10 mouse cellular contexts compared by ENCODE assay signal in the genomic region with DNA sequence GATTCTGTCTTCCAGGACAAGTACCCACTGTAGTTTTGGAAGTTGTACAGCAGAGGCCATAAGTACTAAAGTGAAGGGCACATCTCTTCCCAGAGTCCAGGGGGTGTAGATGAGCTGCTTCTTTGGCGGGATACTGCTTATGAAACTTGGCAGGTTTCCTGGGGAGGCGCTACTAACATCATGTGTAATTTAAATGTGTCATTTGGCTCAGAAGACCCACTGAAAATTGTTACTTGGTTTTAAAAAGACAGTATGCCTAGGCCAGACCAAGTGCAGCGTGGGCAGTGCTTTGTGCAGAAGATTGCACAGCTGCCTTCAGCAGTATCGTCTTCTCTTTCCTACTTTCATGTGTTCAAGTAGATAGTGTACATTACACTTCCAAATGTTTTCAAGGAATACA. TPM values are rescaled to one million over a fixed set of nuclear protein-coding genes. Genes with fewer than 3 reads are reported as not detected.
DNase-seq lines count a peak whose midpoint lies in the region; ATAC-seq and TF ChIP-seq lines count a peak whose summit lies in the region.
"Had no signal": no experiment of that assay in that cellular context is flagged by ENCODE, and none has a peak within 500 bp of the region (broad histone marks: within the 10 kb centered on the region; RNA-seq: fewer than 3 reads in every experiment).

No protein-coding gene starts in this region.

- no peak overlapping the region for H3K4me3 ChIP-seq in layer of hippocampus, adult 2 months
- no peak overlapping the region for H3K4me3 ChIP-seq in stomach, embryonic 14.5 days (ENCODE audit: low read depth, low read length)
- H3K4me3 ChIP-seq in liver, postnatal 0 days (ENCODE audit: low read depth, low read length): no peak overlapping the region
- H3K4me3 ChIP-seq: liver, embryonic 13.5 days had no signal

- H3K27ac ChIP-seq in layer of hippocampus, adult 2 months: peak overlapping the region; percentile 75
- peak overlapping the region; percentile 90 for H3K27ac ChIP-seq in stomach, embryonic 14.5 days (ENCODE audit: low read length)
- no peak overlapping the region for H3K27ac ChIP-seq in liver, postnatal 0 days (ENCODE audit: low read depth)
- H3K27ac ChIP-seq: liver, embryonic 13.5 days had no signal

- H3K4me2 ChIP-seq in stomach, embryonic 14.5 days (replicated peaks; ENCODE audit: low read depth, low read length): no peak overlapping the region
- H3K4me2 ChIP-seq in liver, postnatal 0 days (ENCODE audit: low read depth, low read length): no peak overlapping the region
- H3K4me2 ChIP-seq: liver, embryonic 13.5 days had no signal

- peaks cover 12% of the 10 kb centered on the region; the same call in 1 of the 2 replicates for H3K36me3 ChIP-seq in stomach, embryonic 14.5 days (ENCODE audit: control insufficient read depth, insufficient read depth, low read length)
- peaks cover 39% of the 10 kb centered on the region for H3K36me3 ChIP-seq in liver, postnatal 0 days (replicated peaks; ENCODE audit: insufficient read depth, low read length)

- ATAC-seq in stomach, embryonic 14.5 days (ENCODE audit: insufficient number of reproducible peaks, insufficient read depth, low FRiP score, low read depth): no peak
- ATAC-seq in liver, postnatal 0 days: no peak

- no peak overlapping the region for H3K9ac ChIP-seq in stomach, embryonic 14.5 days (replicated peaks; ENCODE audit: low read depth, low read length)
- H3K9ac ChIP-seq in liver, postnatal 0 days (replicated peaks): no peak overlapping the region
- H3K9ac ChIP-seq: liver, embryonic 13.5 days had no signal

- TF ChIP-seq EP300 in liver, postnatal 0 days (IDR thresholded peaks at IDR 0.05; ENCODE audit: low read depth): no peak

- DNase-seq in layer of hippocampus, adult 2 months (ENCODE audit: low spot score in 2 of 2): peak in 1 of 2 experiments; percentile 51
- DNase-seq in layer of hippocampus, adult 9-10 months (ENCODE audit: low spot score): no peak
- peak; percentile 21 for DNase-seq in gastrocnemius, postnatal 25 days
- DNase-seq in layer of hippocampus, adult 9-11 months: peak; percentile 30
- DNase-seq in liver, postnatal 0 days: no peak
- DNase-seq in natural killer cell, adult 2 months (ENCODE audit: low spot score in 2 of 2): no peak
- no peak for DNase-seq in spleen, adult 18-20 months
- DNase-seq: liver, embryonic 13.5 days had no signal

- 0 out of 2 replicates have a peak, but pooled peaks cover 5% of the 10 kb centered on the region for H3K4me1 ChIP-seq in stomach, embryonic 14.5 days (ENCODE audit: control insufficient read depth, insufficient read depth, low read length)
- H3K4me1 ChIP-seq in liver, postnatal 0 days (ENCODE audit: insufficient read depth): no peaks in the 10 kb centered on the region
- H3K4me1 ChIP-seq: liver, embryonic 13.5 days had no signal

- TF ChIP-seq CTCF in layer of hippocampus, adult 2 months (conservative IDR thresholded peaks at IDR 0.05): no peak
- no peak for TF ChIP-seq CTCF in liver, postnatal 0 days (IDR thresholded peaks at IDR 0.05; ENCODE audit: low read depth)

- H3K9me3 ChIP-seq in stomach, embryonic 14.5 days (ENCODE audit: control insufficient read depth, low read depth, low read length): no peaks in the 10 kb centered on the region
- no peaks in the 10 kb centered on the region for H3K9me3 ChIP-seq in liver, postnatal 0 days (ENCODE audit: low read length)
- H3K9me3 ChIP-seq: liver, embryonic 13.5 days had no signal

- WGBS in stomach, embryonic 14.5 days: 55% methylated on average over 4 of the region's 4 CpGs
- WGBS in liver, postnatal 0 days (ENCODE audit: insufficient replicate concordance): 76% methylated on average over 4 of the region's 4 CpGs

- H3K27me3 ChIP-seq in stomach, embryonic 14.5 days (ENCODE audit: control insufficient read depth, insufficient read depth, low read length): no peaks in the 10 kb centered on the region
- H3K27me3 ChIP-seq in liver, postnatal 0 days (ENCODE audit: insufficient read depth, low read length): no peaks in the 10 kb centered on the region
- H3K27me3 ChIP-seq: liver, embryonic 13.5 days had no signal

RNA-seq across cellular contexts. Expression of a gene that starts 44.5 kb away (rescaled TPM):
- 10 to 100 TPM; 61.2 to 73.0 TPM for total RNA-seq in layer of hippocampus, adult 2 months (2021)
- 10 to 100 TPM; 18.0 to 20.4 TPM for total RNA-seq in gastrocnemius, postnatal 25 days (2021)
- 44.6 and 47.7 TPM in 2 replicates for polyA plus RNA-seq in stomach, embryonic 14.5 days (2014; fragmentation: Nextera tagmentation; extraction: Ambion mirVana)
- polyA plus RNA-seq in liver, postnatal 0 days (2015; fragmentation: Nextera tagmentation; extraction: Ambion mirVana): 4.8 and 5.7 TPM in 2 replicates

RNA-seq across cellular contexts. Expression of a gene that starts 50.4 kb away (rescaled TPM):
- not detected for total RNA-seq in layer of hippocampus, adult 2 months (2021)
- total RNA-seq in gastrocnemius, postnatal 25 days (2021): not detected
- polyA plus RNA-seq in stomach, embryonic 14.5 days (2014; fragmentation: Nextera tagmentation; extraction: Ambion mirVana): not detected in 2 replicates
- not detected in 2 replicates for polyA plus RNA-seq in liver, postnatal 0 days (2015; fragmentation: Nextera tagmentation; extraction: Ambion mirVana)
- polyA plus RNA-seq: liver, embryonic 13.5 days; small intestine, adult 2 months had no signal

Comparison
In these comparisons a context has a peak if more than half of its experiments do, and no peak if none do; other contexts are left out.
1. DNase-seq: peak in gastrocnemius, postnatal 25 days (single experiment) and layer of hippocampus, adult 9-11 months (single experiment); none in layer of hippocampus, adult 9-10 months (single experiment), liver, postnatal 0 days (single experiment), natural killer cell, adult 2 months (0 of 2) and spleen, adult 18-20 months (0 of 2).